Comparison of ENCODE assay signal across 22 mouse cellular contexts in the genomic region with DNA sequence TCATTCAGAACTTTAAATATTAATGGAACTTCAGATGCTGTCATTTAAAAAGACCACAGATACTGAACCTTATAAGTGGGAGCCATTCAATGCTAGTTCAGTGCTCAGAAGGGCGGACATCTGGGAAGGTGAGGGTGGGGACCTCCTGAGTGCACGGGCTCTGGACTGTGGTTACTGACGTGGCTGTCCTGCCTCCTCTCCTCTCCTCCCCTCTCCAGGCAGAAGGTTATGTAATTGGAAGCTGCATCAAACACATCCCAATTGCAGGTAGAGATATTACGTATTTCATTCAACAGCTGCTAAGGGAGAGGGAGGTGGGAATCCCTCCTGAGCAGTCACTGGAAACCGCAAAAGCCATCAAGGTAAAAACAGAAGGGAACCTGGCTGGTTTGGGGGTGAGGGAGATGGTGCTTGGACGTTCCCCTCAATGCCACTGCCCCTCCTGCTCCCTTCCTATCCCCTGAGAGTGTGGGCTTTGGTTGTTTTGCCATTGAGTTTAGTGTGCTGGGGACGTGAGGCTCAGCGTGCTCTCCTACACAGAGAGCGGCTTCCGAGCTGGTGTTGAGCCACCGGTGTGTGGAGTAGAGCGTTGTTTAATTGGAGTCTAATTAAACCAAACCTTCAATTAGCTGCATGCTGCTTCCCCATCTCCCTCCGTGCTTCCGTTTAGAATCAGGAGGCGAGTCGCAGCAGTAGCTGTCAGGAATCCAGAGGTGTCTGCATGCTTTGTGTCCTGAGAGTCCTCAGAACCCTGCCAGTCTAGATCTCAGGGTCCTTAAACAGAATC.
A peak's percentile ranks its signal among the peaks of the same experiment; 100 is the strongest.
DNase-seq lines count a peak whose midpoint lies in the region; ATAC-seq lines count a peak whose summit lies in the region.
"Had no signal": no experiment of that assay in that cellular context is flagged by ENCODE, and none has a peak within 500 bp of the region (broad histone marks: within the 10 kb centered on the region; RNA-seq: fewer than 3 reads in every experiment).

No protein-coding gene starts in this region.

- no peak overlapping the region for H3K4me3 ChIP-seq in hindbrain, embryonic 16.5 days (ENCODE audit: low read length)
- no peak overlapping the region for H3K4me3 ChIP-seq in hindbrain, embryonic 10.5 days
- no peak overlapping the region for H3K4me3 ChIP-seq in neural tube, embryonic 13.5 days
- no peak overlapping the region for H3K4me3 ChIP-seq in neural tube, embryonic 14.5 days (ENCODE audit: low read depth, low read length)
- no peak overlapping the region for H3K4me3 ChIP-seq in embryonic facial prominence, embryonic 10.5 days
- no peak overlapping the region for H3K4me3 ChIP-seq in kidney, embryonic 16.5 days (ENCODE audit: low read length)
- H3K4me3 ChIP-seq: heart, adult 2 months; heart, embryonic 15.5 days; kidney, embryonic 15.5 days; limb, embryonic 15.5 days; liver, embryonic 15.5 days; midbrain, embryonic 15.5 days; stomach, embryonic 15.5 days had no signal

- H3K4me1 ChIP-seq in hindbrain, embryonic 16.5 days (ENCODE audit: control insufficient read depth, insufficient read depth, low read depth, low read length) = no peaks in the 10 kb centered on the region
- H3K4me1 ChIP-seq in hindbrain, embryonic 10.5 days (replicated peaks) = no peaks in the 10 kb centered on the region
- no peaks in the 10 kb centered on the region; the same call in 1 of the 2 replicates for H3K4me1 ChIP-seq in neural tube, embryonic 13.5 days (replicated peaks)
- H3K4me1 ChIP-seq in neural tube, embryonic 14.5 days (ENCODE audit: control insufficient read depth, insufficient read depth, low read length) = no peaks in the 10 kb centered on the region
- H3K4me1 ChIP-seq in embryonic facial prominence, embryonic 10.5 days = no peaks in the 10 kb centered on the region
- no peaks in the 10 kb centered on the region for H3K4me1 ChIP-seq in kidney, embryonic 16.5 days (ENCODE audit: insufficient read depth, low read length)
- H3K4me1 ChIP-seq: heart, embryonic 15.5 days; kidney, embryonic 15.5 days; limb, embryonic 15.5 days; liver, embryonic 15.5 days; midbrain, embryonic 15.5 days; stomach, embryonic 15.5 days had no signal

- DNase-seq in hindbrain, embryonic 10.5 days (ENCODE audit: low spot score) = no peak
- no peak for DNase-seq in neural tube, embryonic 10.5 days (ENCODE audit: extremely low spot score, low spot score)
- DNase-seq in embryonic facial prominence, embryonic 10.5 days (ENCODE audit: low spot score) = no peak
- DNase-seq: adrenal gland, postnatal 25 days; B cell, adult 2 months; cerebellum, adult 2 months; gastrocnemius, postnatal 10 days; heart, adult 2 months; heart, postnatal 4 days; right cerebral cortex, postnatal 25 days; thymus, adult 2 months had no signal

- no peak overlapping the region for H3K4me2 ChIP-seq in hindbrain, embryonic 16.5 days (ENCODE audit: low read length)
- H3K4me2 ChIP-seq in neural tube, embryonic 13.5 days = no peak overlapping the region
- H3K4me2 ChIP-seq in neural tube, embryonic 14.5 days (ENCODE audit: low read depth, low read length) = no peak overlapping the region
- no peak overlapping the region for H3K4me2 ChIP-seq in kidney, embryonic 16.5 days (replicated peaks; ENCODE audit: low read depth, low read length)
- H3K4me2 ChIP-seq: heart, embryonic 15.5 days; kidney, embryonic 15.5 days; limb, embryonic 15.5 days; liver, embryonic 15.5 days; midbrain, embryonic 15.5 days; stomach, embryonic 15.5 days had no signal

- no peaks in the 10 kb centered on the region for H3K27me3 ChIP-seq in hindbrain, embryonic 16.5 days (replicated peaks; ENCODE audit: control insufficient read depth, insufficient read depth, low read length)
- H3K27me3 ChIP-seq in hindbrain, embryonic 10.5 days (ENCODE audit: insufficient read depth, poor library complexity, severe bottlenecking) = no peaks in the 10 kb centered on the region
- H3K27me3 ChIP-seq in neural tube, embryonic 13.5 days = no peaks in the 10 kb centered on the region
- no peaks in the 10 kb centered on the region for H3K27me3 ChIP-seq in neural tube, embryonic 14.5 days (ENCODE audit: control insufficient read depth, insufficient read depth, low read length)
- H3K27me3 ChIP-seq in embryonic facial prominence, embryonic 10.5 days (replicated peaks; ENCODE audit: low read depth, poor library complexity, severe bottlenecking) = no peaks in the 10 kb centered on the region
- no peaks in the 10 kb centered on the region for H3K27me3 ChIP-seq in kidney, embryonic 16.5 days (ENCODE audit: insufficient read depth, low read length)
- H3K27me3 ChIP-seq: heart, embryonic 15.5 days; kidney, embryonic 15.5 days; limb, embryonic 15.5 days; liver, embryonic 15.5 days; midbrain, embryonic 15.5 days; stomach, embryonic 15.5 days had no signal

- no peak overlapping the region for H3K27ac ChIP-seq in hindbrain, embryonic 16.5 days (ENCODE audit: low read depth, low read length)
- no peak overlapping the region for H3K27ac ChIP-seq in hindbrain, embryonic 10.5 days
- H3K27ac ChIP-seq in neural tube, embryonic 13.5 days (replicated peaks) = no peak overlapping the region
- no peak overlapping the region for H3K27ac ChIP-seq in neural tube, embryonic 14.5 days (ENCODE audit: low read depth, low read length)
- H3K27ac ChIP-seq in embryonic facial prominence, embryonic 10.5 days (replicated peaks) = no peak overlapping the region
- no peak overlapping the region for H3K27ac ChIP-seq in kidney, embryonic 16.5 days (ENCODE audit: low read length)
- H3K27ac ChIP-seq: heart, adult 2 months; heart, embryonic 15.5 days; kidney, embryonic 15.5 days; limb, embryonic 15.5 days; liver, embryonic 15.5 days; midbrain, embryonic 15.5 days; stomach, embryonic 15.5 days had no signal

- WGBS in hindbrain, embryonic 16.5 days = 65% methylated on average over 16 of the region's 16 CpGs
- WGBS in hindbrain, embryonic 10.5 days = 81% methylated on average over 16 of the region's 16 CpGs
- WGBS in neural tube, embryonic 13.5 days = 70% methylated on average over 16 of the region's 16 CpGs
- 64% methylated on average over 16 of the region's 16 CpGs for WGBS in neural tube, embryonic 14.5 days
- 67% methylated on average over 16 of the region's 16 CpGs for WGBS in embryonic facial prominence, embryonic 10.5 days
- WGBS in kidney, embryonic 16.5 days = 71% methylated on average over 16 of the region's 16 CpGs

- H3K36me3 ChIP-seq in hindbrain, embryonic 16.5 days (ENCODE audit: control insufficient read depth, insufficient read depth, low read length) = no peaks in the 10 kb centered on the region
- no peaks in the 10 kb centered on the region for H3K36me3 ChIP-seq in hindbrain, embryonic 10.5 days
- H3K36me3 ChIP-seq in neural tube, embryonic 13.5 days = no peaks in the 10 kb centered on the region
- H3K36me3 ChIP-seq in neural tube, embryonic 14.5 days (ENCODE audit: control insufficient read depth, insufficient read depth, low read length) = no peaks in the 10 kb centered on the region
- no peaks in the 10 kb centered on the region for H3K36me3 ChIP-seq in embryonic facial prominence, embryonic 10.5 days (replicated peaks)
- H3K36me3 ChIP-seq in kidney, embryonic 16.5 days (ENCODE audit: insufficient read depth, low read length) = no peaks in the 10 kb centered on the region
- H3K36me3 ChIP-seq: heart, embryonic 15.5 days; kidney, embryonic 15.5 days; limb, embryonic 15.5 days; liver, embryonic 15.5 days; midbrain, embryonic 15.5 days; stomach, embryonic 15.5 days had no signal

- ATAC-seq in hindbrain, embryonic 16.5 days = peak; percentile 54; the same call in 1 of the 2 replicates
- 0 out of 2 replicates have a peak, but pooled peaks have one; percentile 37 for ATAC-seq in neural tube, embryonic 13.5 days (ENCODE audit: low read depth)
- peak; percentile 43; the same call in 1 of the 2 replicates for ATAC-seq in neural tube, embryonic 14.5 days (ENCODE audit: low read depth)
- no peak for ATAC-seq in kidney, embryonic 16.5 days (ENCODE audit: low FRiP score, low TSS enrichment)
- ATAC-seq: intestine, postnatal 0 days; midbrain, embryonic 15.5 days had no signal

- no peak overlapping the region; the same call in 1 of the 2 replicates for H3K9ac ChIP-seq in hindbrain, embryonic 16.5 days (ENCODE audit: low read depth, low read length)
- no peak overlapping the region for H3K9ac ChIP-seq in neural tube, embryonic 13.5 days
- H3K9ac ChIP-seq in neural tube, embryonic 14.5 days (replicated peaks; ENCODE audit: low read depth, low read length) = no peak overlapping the region
- H3K9ac ChIP-seq in kidney, embryonic 16.5 days (replicated peaks; ENCODE audit: low read length) = no peak overlapping the region
- H3K9ac ChIP-seq: heart, embryonic 15.5 days; kidney, embryonic 15.5 days; limb, embryonic 15.5 days; liver, embryonic 15.5 days; midbrain, embryonic 15.5 days; stomach, embryonic 15.5 days had no signal

- H3K9me3 ChIP-seq in hindbrain, embryonic 16.5 days (ENCODE audit: control insufficient read depth, low read length) = no peaks in the 10 kb centered on the region
- no peaks in the 10 kb centered on the region for H3K9me3 ChIP-seq in hindbrain, embryonic 10.5 days
- H3K9me3 ChIP-seq in neural tube, embryonic 13.5 days = no peaks in the 10 kb centered on the region
- no peaks in the 10 kb centered on the region for H3K9me3 ChIP-seq in neural tube, embryonic 14.5 days (ENCODE audit: control insufficient read depth, low read length)
- H3K9me3 ChIP-seq in embryonic facial prominence, embryonic 10.5 days = no peaks in the 10 kb centered on the region
- no peaks in the 10 kb centered on the region for H3K9me3 ChIP-seq in kidney, embryonic 16.5 days (ENCODE audit: low read length)
- H3K9me3 ChIP-seq: heart, embryonic 15.5 days; kidney, embryonic 15.5 days; limb, embryonic 15.5 days; liver, embryonic 15.5 days; midbrain, embryonic 15.5 days; stomach, embryonic 15.5 days had no signal
